Mouse (Mus musculus): Measurements from ENCODE around the gene Gm20481.
"Not testable (repeated sequence)": the region's sequence is repeated elsewhere in the genome, so short reads cannot be mapped to it uniquely, and the experiment has no call there.

Gm20481 gene

GRCm38 (mm10) chr17:34975581-34976492 is 6.1 kb downstream of the Gm20481 start:
- DNase-seq (ENCODE audit: low read depth, low spot score): no peak

- no peak for DNase-seq (ENCODE audit: low read depth, low spot score)
Observed at GRCm38 (mm10) chr17:34977000-34977399, 7.3 kb downstream of the Gm20481 start.

DNA sequence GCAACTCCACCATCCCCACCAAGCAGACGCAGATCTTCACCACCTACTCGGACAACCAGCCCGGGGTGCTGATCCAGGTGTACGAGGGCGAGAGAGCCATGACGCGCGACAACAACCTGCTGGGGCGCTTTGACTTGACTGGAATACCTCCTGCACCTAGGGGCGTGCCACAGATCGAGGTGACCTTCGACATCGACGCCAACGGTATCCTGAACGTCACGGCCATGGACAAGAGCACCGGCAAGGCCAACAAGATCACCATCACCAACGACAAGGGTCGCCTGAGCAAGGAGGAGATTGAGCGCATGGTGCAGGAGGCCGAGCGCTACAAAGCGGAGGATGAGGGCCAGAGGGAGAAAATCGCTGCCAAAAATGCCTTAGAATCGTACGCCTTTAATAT is 8.5 kb downstream of the Gm20481 start:
- DNase-seq (ENCODE audit: low read depth, low spot score): no peak

GRCm38 (mm10) chr17:34979631-34980030 is 9.9 kb downstream of the Gm20481 start:
- no peak for DNase-seq (ENCODE audit: low read depth, low spot score)

DNA sequence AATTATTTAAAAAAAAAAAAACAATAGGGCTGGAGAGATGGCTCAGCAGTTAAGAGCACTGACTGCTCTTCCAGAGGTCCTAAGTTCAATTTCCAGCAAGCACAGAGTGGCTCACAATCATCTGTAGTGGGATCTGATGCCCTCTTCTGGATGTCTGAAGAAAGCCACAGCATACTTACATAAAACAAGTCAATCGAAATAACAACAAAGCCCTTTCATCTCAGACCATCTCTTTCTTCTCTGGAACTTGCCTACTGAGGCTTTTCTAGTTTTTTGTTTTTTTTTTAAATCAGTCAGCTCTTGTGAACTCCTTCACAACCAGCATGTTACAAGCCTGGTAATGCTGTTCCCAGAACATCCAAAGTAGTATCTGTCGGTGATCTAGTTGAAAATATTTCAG is 10.9 kb downstream of the Gm20481 start:
- no peak for DNase-seq (ENCODE audit: low read depth, low spot score)

GRCm38 (mm10) chr17:34981690-34982180 is 12.0 kb downstream of the Gm20481 start, which contains the start of gene Lsm2:
TSS of gene Lsm2 (plus strand) at chr17:34981862.
- peak; percentile 80 for DNase-seq (ENCODE audit: low read depth, low spot score)

DNA sequence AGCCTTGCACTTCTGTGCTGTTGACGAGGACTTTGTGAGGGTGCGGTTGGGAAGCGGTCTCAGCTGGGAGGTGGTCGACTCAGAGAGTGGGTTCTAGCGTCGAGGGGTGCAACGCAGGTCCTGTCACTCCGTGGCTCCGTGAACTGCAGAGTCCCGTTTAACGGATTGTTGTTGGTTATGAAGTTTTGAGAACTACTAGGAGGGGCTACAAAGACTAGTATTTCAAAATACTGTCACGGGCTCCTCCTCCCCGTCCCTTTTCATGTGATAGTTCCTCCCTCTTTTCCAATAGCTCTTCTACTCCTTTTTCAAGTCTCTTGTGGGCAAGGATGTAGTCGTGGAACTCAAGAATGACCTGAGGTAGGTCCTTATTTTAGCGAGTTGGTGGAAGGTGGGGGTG is 12.6 kb downstream of the Gm20481 start:
- DNase-seq (ENCODE audit: low read depth, low spot score): no peak

DNA sequence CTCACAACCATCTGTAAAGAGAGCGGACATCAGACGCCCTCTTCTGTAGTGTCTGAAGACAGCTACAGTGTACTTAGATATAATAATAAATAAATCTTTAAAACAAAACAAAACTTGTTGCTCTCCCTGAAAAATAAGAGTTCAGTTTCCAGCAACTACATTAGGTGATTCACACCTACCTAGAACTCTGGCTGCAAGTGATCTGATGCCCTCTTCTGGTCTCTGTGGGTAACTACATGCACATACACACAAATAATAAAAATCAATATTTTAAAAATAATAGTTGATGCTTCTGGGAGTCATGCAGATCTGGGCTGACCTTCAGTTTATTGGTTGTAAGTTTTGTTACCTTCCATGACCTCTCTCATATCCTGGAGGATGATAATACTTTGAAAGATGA is 14.5 kb downstream of the Gm20481 start:
- DNase-seq (ENCODE audit: low read depth, low spot score): no peak

- DNase-seq (ENCODE audit: low read depth, low spot score): no peak
Observed at GRCm38 (mm10) chr17:34994751-34995150, 25.0 kb downstream of the Gm20481 start.

- not testable (repeated sequence) for DNase-seq (ENCODE audit: low read depth, low spot score)
Observed at GRCm38 (mm10) chr17:34995192-34995591, 25.5 kb downstream of the Gm20481 start.

DNA sequence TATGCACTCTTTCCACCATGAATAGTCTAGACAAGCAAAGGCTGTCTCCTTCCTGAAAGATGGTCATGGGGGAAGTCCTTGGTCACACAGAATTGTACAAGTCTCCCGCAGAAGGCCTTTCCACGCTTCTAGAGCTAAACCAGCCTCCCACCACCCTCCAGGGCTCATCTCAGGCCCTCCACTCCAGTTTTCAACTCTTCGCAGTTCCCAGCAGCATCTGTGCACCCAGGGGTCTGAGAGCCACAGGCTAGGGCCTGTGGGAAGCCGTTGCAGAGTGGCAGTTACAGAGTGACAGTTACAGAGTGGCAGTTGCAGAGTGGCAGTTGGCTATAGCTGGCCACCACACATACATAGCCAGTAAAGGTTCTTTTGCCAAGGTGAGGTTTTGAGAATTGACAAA is 26.2 kb downstream of the Gm20481 start:
- DNase-seq (ENCODE audit: low read depth, low spot score): not testable (repeated sequence)

GRCm38 (mm10) chr17:34996411-34997141 is 26.9 kb downstream of the Gm20481 start:
- no peak for DNase-seq (ENCODE audit: low read depth, low spot score)

GRCm38 (mm10) chr17:34997142-34997483 is 27.4 kb downstream of the Gm20481 start:
- DNase-seq (ENCODE audit: low read depth, low spot score): no peak

DNA sequence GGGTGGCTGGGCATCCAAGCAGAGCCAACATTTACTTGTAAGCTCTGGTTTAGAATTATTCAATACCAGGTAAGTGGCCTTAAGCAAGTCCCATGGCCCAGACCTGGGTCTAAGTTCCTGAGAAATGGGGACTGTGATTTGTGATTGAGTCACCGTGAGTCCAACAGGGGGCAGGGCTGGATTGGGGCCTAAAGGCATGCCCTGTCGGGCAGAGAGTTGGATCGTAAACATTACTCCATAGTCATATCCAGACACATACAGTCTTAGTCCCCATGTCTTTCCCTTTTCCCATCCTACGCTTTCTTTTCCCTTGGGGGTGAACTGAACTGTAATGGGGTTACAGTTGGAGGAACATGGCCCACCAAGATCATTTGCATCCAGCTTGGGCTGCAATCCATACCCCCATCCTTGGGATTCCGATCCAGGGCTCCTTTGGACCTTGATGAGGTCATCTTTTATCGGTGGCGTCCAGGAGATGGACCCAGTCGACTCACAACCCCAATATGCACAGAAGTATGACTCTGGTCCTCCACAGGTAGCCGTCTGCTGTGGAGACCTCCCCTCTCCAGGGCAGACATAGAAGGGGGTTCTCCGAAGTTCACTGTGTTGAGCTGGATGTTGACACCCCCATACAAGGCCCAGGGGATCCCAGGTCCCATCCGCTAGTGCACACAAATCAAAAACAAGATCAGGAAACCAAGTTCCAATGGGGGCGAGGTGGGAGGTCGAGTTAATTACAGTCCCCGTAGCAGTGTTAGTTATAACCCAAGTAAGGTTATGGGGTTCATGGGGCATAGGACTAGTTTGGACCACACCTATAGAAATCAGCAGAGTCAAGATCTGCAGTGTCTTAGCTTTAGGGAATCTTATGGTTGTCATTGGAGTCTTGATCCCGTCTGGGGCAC is 29.1 kb downstream of the Gm20481 start:
- DNase-seq (ENCODE audit: low read depth, low spot score): no peak

DNA sequence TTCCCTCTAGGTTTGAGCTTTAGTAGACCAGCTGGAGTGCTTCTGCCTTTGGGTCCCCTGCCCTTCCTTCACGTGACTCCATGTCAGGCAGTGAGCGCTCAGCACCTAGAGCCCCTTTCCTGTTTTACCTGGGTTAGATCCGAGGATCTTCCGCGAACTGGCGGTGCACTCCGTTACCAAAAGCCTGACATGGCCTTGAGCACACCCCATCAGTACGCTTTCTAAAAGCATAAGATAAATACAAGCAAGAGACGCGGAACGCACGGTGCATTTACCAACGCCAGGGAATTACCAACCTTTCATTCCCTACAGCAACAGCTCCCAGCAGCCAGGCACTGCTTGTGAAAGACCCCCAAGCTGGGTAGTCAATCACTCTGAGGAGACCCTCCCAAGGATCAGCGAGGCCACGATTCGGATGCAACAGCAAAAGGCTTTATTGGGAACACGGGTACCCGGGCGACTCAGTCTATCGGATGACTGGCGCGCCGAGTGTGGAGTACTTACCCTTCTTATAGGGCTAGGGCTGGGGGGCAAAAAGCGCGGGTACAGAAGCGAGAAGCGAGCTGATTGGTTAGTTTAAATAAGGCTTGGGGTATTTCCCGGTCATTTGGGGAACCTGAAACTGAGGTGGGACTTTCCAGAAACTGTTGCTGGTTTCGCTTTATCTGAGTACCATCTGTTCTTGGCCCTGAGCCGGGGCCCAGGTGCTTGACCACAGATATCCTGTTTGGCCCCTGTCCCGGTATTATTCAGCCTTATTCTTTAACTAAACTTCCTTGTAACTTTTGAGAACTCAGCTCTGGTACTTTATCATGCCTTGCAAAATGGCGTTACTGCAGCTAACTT is 30.4 kb downstream of the Gm20481 start:
- not testable (repeated sequence) for DNase-seq (ENCODE audit: low read depth, low spot score)

- DNase-seq (ENCODE audit: low read depth, low spot score): peak; percentile 61
Observed at GRCm38 (mm10) chr17:35000717-35001451, 31.2 kb downstream of the Gm20481 start, which contains the start of gene Vars. TSS of gene Vars (plus strand) at chr17:35000987.

GRCm38 (mm10) chr17:35001452-35002152 is 31.9 kb downstream of the Gm20481 start:
- no peak for DNase-seq (ENCODE audit: low read depth, low spot score)

- DNase-seq (ENCODE audit: low read depth, low spot score): no peak
Observed at GRCm38 (mm10) chr17:35002153-35002865, 32.6 kb downstream of the Gm20481 start.

All from WW6 (cell line).